Mouse (Mus musculus): ENCODE results near the gene Capn8. TPM values are rescaled to one million over a fixed set of nuclear protein-coding genes. Genes with fewer than 3 reads are reported as not detected.

Gene Capn8
- polyA plus RNA-seq, 2 experiments = 0.01 TPM; not detected in 1

DNA sequence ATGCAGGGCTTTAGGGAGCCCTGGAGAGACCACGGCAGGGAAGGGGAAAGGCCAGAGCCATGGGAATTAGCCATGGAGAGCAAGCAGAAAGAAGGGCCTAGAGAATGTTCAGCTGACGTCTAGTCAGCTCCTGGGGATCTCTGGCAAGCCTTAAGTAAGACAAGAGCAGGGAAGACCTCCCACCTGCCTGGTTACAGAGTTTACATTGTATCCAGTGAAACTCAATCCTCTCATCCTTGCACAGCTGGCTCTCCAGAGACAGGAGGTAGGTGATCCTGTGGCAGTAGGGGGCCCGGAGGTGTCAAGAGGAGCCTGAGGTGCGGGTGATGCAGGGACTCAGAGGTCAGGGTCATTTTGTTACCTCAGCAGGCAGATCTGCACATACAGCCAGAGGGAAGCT lies 100.0 kb downstream of the Capn8 start:
- Histone ChIP-seq H3K4me2 (ENCODE audit: low read depth) (no peak overlapping the region), H3K9me3 (ENCODE audit: control insufficient read depth, low read length) (no peaks in the 10 kb centered on the region), H3K9ac (replicated peaks) (no peak overlapping the region), H3K36me3 (replicated peaks; ENCODE audit: control insufficient read depth, insufficient read depth, low read depth) (no peaks in the 10 kb centered on the region), H3K4me3 (ENCODE audit: insufficient read depth in 1 of 2, low read depth in 2 of 2, low read length in 2 of 2) (no peak overlapping the region), H3K27ac (no peak overlapping the region), H3K27me3 (ENCODE audit: control insufficient read depth, insufficient read depth, low read length) (no peaks in the 10 kb centered on the region), H3K4me1 (replicated peaks; ENCODE audit: control insufficient read depth in 2 of 2, insufficient read depth in 2 of 2, low read length in 1 of 2) (peaks cover 0 to 7% of the 10 kb centered on the region in 2 experiments; a peak in 2 of 4 replicates)
- DNase-seq (ENCODE audit: low read depth in 3 of 3, low spot score in 3 of 3) (no peak), ATAC-seq (ENCODE audit: insufficient read depth) (no peak)
- TF ChIP-seq CTCF (IDR thresholded peaks at IDR 0.05; ENCODE audit: low read depth) (no peak), EP300 (IDR thresholded peaks at IDR 0.05; ENCODE audit: low read depth) (no peak)
- 55% methylated on average over 4 of the region's 4 CpGs for WGBS (ENCODE audit: insufficient replicate concordance)

DNA sequence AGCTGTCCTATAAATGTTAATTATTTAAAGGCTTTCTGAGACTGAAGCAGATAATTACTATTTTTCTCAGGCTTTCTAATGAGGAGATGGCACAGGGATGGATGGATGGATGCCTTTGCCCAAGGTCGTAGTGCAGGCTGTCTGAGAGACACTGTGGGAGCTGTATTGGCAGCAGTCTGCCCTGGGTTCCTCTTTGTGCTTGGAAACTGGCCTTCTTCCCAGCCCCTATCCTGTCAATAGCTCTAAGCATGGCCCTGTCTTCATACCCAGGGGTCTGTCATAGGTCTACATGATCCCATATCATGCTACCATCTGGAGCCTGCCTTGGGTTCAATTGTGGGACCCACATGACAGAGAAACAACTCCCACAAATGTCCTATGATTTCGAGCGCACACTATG lies 102.5 kb downstream of the Capn8 start:
- whole genome bisulfite sequencing (ENCODE audit: insufficient replicate concordance) = 69% methylated on average over 3 of the region's 3 CpGs
- H3K9me3 ChIP-seq (ENCODE audit: control insufficient read depth, low read length) = no peaks in the 10 kb centered on the region

DNA sequence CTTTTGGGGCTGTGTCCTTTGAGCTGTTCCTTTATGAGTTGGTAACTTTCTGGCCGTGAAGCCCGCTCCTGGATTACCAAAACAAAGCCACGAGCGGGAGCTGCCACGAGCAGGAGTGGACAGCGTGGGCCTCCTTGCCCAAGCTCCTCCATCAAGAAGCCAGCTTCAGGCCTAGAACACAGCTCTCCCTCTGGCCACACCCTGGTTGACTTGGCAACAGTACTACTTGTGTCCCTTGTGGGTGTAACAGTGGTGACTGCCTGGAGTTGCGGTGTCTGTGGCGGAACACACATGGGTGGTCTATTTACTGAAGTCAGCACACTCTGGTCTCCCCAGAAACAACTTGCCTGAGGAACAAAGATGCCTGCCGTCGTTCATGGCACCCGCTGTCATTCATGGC lies 104.9 kb downstream of the Capn8 start:
- 67% methylated on average over 11 of the region's 11 CpGs for WGBS (ENCODE audit: insufficient replicate concordance)
- H3K4me2 ChIP-seq (ENCODE audit: low read depth) = no peak overlapping the region
- no peak overlapping the region for H3K4me3 ChIP-seq (ENCODE audit: insufficient read depth in 1 of 2, low read depth in 2 of 2, low read length in 2 of 2)
- no peaks in the 10 kb centered on the region for H3K9me3 ChIP-seq (ENCODE audit: control insufficient read depth, low read length)
- H3K27ac ChIP-seq = no peak overlapping the region
- H3K4me1 ChIP-seq (replicated peaks; ENCODE audit: control insufficient read depth in 2 of 2, insufficient read depth in 2 of 2, low read length in 1 of 2) = peaks cover 0 to 4% of the 10 kb centered on the region in 2 experiments; a peak in 2 of 4 replicates
- no peak overlapping the region for H3K9ac ChIP-seq (replicated peaks)
- no peak for TF ChIP-seq CTCF (IDR thresholded peaks at IDR 0.05; ENCODE audit: low read depth)
- no peak for TF ChIP-seq EP300 (IDR thresholded peaks at IDR 0.05; ENCODE audit: low read depth)
- DNase-seq (ENCODE audit: low read depth in 3 of 3, low spot score in 3 of 3) (no peak), ATAC-seq (ENCODE audit: insufficient read depth) (no peak)
- no peaks in the 10 kb centered on the region for H3K36me3 ChIP-seq (replicated peaks; ENCODE audit: control insufficient read depth, insufficient read depth, low read depth)
- H3K27me3 ChIP-seq (ENCODE audit: control insufficient read depth, insufficient read depth, low read length) = no peaks in the 10 kb centered on the region

More for the DNA sequence above, 102.5 kb downstream of the Capn8 start:
- ATAC-seq (ENCODE audit: insufficient read depth) (no peak), DNase-seq (ENCODE audit: low read depth in 3 of 3, low spot score in 3 of 3) (no peak)
- H3K4me2 ChIP-seq (ENCODE audit: low read depth) = no peak overlapping the region
- peaks cover 0 to 4% of the 10 kb centered on the region in 2 experiments; a peak in 2 of 4 replicates for H3K4me1 ChIP-seq (replicated peaks; ENCODE audit: control insufficient read depth in 2 of 2, insufficient read depth in 2 of 2, low read length in 1 of 2)
- no peak for TF ChIP-seq CTCF (IDR thresholded peaks at IDR 0.05; ENCODE audit: low read depth)
- TF ChIP-seq EP300 (IDR thresholded peaks at IDR 0.05; ENCODE audit: low read depth) = no peak
- H3K9ac ChIP-seq (replicated peaks) = no peak overlapping the region
- no peak overlapping the region for H3K27ac ChIP-seq
- H3K4me3 ChIP-seq (ENCODE audit: insufficient read depth in 1 of 2, low read depth in 2 of 2, low read length in 2 of 2) = no peak overlapping the region
- H3K27me3 ChIP-seq (ENCODE audit: control insufficient read depth, insufficient read depth, low read length) = no peaks in the 10 kb centered on the region
- H3K36me3 ChIP-seq (replicated peaks; ENCODE audit: control insufficient read depth, insufficient read depth, low read depth) = no peaks in the 10 kb centered on the region

DNA sequence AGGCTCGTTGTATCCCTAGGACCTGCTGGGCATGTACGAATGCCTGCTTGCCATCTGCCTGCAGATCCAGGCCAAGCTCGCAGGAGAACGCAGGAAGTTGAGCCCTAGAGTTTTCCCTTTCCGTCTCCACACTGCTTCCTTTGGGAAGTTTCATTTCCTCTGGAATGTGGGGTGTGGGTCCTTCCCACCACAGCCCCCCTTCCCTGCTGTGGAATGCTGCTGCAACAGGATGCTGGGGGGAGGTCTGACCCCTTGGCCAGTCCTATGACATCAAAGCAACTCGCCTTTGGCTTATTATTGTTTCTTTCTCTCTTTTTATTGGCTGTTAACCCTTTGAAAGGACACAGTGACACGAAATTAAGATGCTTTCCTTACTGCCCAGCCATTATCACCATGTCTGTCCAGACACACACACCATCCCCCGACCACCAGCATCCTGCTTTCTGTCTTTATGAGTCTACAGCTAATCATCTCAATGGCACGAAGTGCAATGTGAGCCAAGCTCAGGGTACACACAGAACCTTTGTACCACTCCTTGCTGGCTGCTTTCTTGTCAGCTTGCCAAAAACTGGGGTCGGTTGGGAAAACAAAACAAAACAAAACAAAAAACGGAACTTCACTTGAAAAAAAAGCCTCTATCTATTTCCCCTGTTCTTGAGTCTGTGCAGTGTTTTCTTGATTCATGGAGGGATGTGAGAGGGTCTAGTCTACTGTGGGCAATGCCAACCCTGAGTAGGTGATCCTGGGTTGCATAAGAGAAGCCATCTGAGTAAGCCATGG lies 105.9 kb downstream of the Capn8 start:
- H3K4me1 ChIP-seq (replicated peaks; ENCODE audit: control insufficient read depth in 2 of 2, insufficient read depth in 2 of 2, low read length in 1 of 2) = peaks cover 0 to 4% of the 10 kb centered on the region in 2 experiments; a peak in 2 of 4 replicates
- H3K27ac ChIP-seq = no peak overlapping the region
- 28% methylated on average over 11 of the region's 11 CpGs for WGBS (ENCODE audit: insufficient replicate concordance)
- DNase-seq (ENCODE audit: low read depth in 3 of 3, low spot score in 3 of 3) (no peak), ATAC-seq (ENCODE audit: insufficient read depth) (0 out of 2 replicates have a peak, but pooled peaks have one; percentile 37)
- H3K4me3 ChIP-seq (ENCODE audit: insufficient read depth in 1 of 2, low read depth in 2 of 2, low read length in 2 of 2) = no peak overlapping the region
- no peaks in the 10 kb centered on the region for H3K9me3 ChIP-seq (ENCODE audit: control insufficient read depth, low read length)
- H3K9ac ChIP-seq (replicated peaks) = no peak overlapping the region
- TF ChIP-seq EP300 (IDR thresholded peaks at IDR 0.05; ENCODE audit: low read depth) (no peak), CTCF (IDR thresholded peaks at IDR 0.05; ENCODE audit: low read depth) (no peak)
- H3K36me3 ChIP-seq (replicated peaks; ENCODE audit: control insufficient read depth, insufficient read depth, low read depth) = no peaks in the 10 kb centered on the region
- no peak overlapping the region for H3K4me2 ChIP-seq (ENCODE audit: low read depth)
- H3K27me3 ChIP-seq (ENCODE audit: control insufficient read depth, insufficient read depth, low read length) = no peaks in the 10 kb centered on the region

DNA sequence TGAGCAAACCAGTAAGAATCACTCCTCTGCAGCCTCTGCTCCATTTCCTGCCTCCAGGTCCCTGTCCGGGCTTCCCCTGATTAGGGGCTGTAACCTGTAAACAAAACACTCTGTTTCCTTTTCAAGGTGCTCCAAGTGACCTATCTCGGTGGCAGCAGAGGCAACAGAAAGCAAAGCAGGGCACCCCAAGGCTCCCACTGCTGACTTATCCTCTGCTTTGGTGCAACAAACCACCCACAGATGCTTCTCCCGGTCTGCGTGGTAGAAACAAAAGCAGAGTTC lies 106.5 kb downstream of the Capn8 start:
- 21% methylated on average over 4 of the region's 4 CpGs for WGBS (ENCODE audit: insufficient replicate concordance)
- H3K36me3 ChIP-seq (replicated peaks; ENCODE audit: control insufficient read depth, insufficient read depth, low read depth) = no peaks in the 10 kb centered on the region
- no peak for ATAC-seq (ENCODE audit: insufficient read depth)

More for the DNA sequence above, 106.5 kb downstream of the Capn8 start:
- no peak overlapping the region for H3K27ac ChIP-seq
- H3K4me2 ChIP-seq (ENCODE audit: low read depth) = no peak overlapping the region
- no peak for DNase-seq (ENCODE audit: low read depth in 3 of 3, low spot score in 3 of 3)
- H3K4me1 ChIP-seq (replicated peaks; ENCODE audit: control insufficient read depth in 2 of 2, insufficient read depth in 2 of 2, low read length in 1 of 2) = peaks cover 0 to 4% of the 10 kb centered on the region in 2 experiments; a peak in 2 of 4 replicates
- TF ChIP-seq CTCF (IDR thresholded peaks at IDR 0.05; ENCODE audit: low read depth) (no peak), EP300 (IDR thresholded peaks at IDR 0.05; ENCODE audit: low read depth) (no peak)
- no peak overlapping the region for H3K9ac ChIP-seq (replicated peaks)
- H3K9me3 ChIP-seq (ENCODE audit: control insufficient read depth, low read length) = no peaks in the 10 kb centered on the region
- H3K4me3 ChIP-seq (ENCODE audit: insufficient read depth in 1 of 2, low read depth in 2 of 2, low read length in 2 of 2) = no peak overlapping the region
- no peaks in the 10 kb centered on the region for H3K27me3 ChIP-seq (ENCODE audit: control insufficient read depth, insufficient read depth, low read length)

All from liver, embryonic 14.5 days (tissue).